Mouse (Mus musculus) kidney, postnatal 14 days (tissue): ENCODE results near the gene Mfsd10.
A peak's percentile ranks its signal among the peaks of the same experiment; 100 is the strongest.
"Not testable (repeated sequence)": the region's sequence is repeated elsewhere in the genome, so short reads cannot be mapped to it uniquely, and the experiment has no call there.

Experiments
- DNase-seq: peaks from one replicate; pipeline ENCODE4 v3.0.0; 2022; ENCODE audit warnings: mixed read lengths

Gene Mfsd10

GRCm38 (mm10) chr5:34593202-34593727 is 43.7 kb downstream of the Mfsd10 start:
- no peak for DNase-seq

- no peak for DNase-seq
Observed at GRCm38 (mm10) chr5:34592666-34593065, 44.3 kb downstream of the Mfsd10 start.

GRCm38 (mm10) chr5:34592224-34592623 is 44.8 kb downstream of the Mfsd10 start:
- not testable (repeated sequence) for DNase-seq

- no peak for DNase-seq
Observed at GRCm38 (mm10) chr5:34591388-34592004, 45.5 kb downstream of the Mfsd10 start.

- no peak for DNase-seq
Observed at GRCm38 (mm10) chr5:34590702-34591101, 46.3 kb downstream of the Mfsd10 start.

- DNase-seq = peak; percentile 39
Observed at GRCm38 (mm10) chr5:34590059-34590458, 47.0 kb downstream of the Mfsd10 start.

- no peak for DNase-seq
Observed at GRCm38 (mm10) chr5:34587881-34588280, 49.1 kb downstream of the Mfsd10 start.

GRCm38 (mm10) chr5:34585216-34585615 is 51.8 kb downstream of the Mfsd10 start:
- DNase-seq = no peak
